Mouse (Mus musculus): ENCODE results near the gene Dram1.

DNA sequence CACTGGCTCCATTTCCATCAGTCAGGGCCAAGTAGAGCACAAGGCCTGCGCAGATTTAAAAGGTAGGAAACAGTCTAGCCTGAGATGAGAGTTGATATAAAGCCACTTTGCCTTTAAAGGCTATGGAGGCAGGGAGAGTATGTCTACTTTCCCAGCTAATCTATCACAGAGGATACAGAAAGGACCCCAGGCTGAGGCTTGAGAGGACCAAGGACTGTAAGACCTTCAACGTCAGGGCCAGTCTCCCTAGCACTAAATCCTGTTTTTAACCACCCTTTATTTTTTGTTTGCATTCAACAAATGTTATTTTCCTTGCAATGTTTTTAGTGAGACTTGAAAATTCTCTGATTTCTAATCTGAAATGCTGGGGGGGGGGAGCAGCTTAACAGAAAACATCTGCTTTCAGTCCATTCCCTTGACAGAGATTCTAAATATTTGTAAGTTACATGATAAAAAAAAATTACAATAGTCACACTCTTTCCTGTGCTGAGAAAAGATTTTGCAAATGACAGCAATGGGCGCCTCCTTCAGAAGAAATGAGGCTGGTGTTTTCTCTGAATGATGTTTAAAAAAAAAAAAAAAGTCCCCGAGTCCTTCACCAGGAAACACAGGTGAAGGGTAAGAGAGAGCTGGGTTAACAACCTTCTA is 94.4 kb downstream of the Dram1 start:
- no peak for TF ChIP-seq CTCF (IDR thresholded peaks at IDR 0.05; ENCODE audit: borderline replicate concordance, insufficient read depth, low read depth, low read length)
- TF ChIP-seq POLR2A (IDR thresholded peaks at IDR 0.05; ENCODE audit: borderline replicate concordance, insufficient read depth, low read length), result no peak

Measured in cerebellum, adult 2 months (tissue).